9 mouse cellular contexts compared by ENCODE assay signal in genomic region chr17:88636587-88636986, GRCm38 (mm10). TPM values are rescaled to one million over a fixed set of nuclear protein-coding genes. Genes with fewer than 3 reads are reported as not detected.
DNase-seq lines count a peak whose midpoint lies in the region; ATAC-seq and TF ChIP-seq lines count a peak whose summit lies in the region.
"Had no signal": no experiment of that assay in that cellular context is flagged by ENCODE, and none has a peak within 500 bp of the region (broad histone marks: within the 10 kb centered on the region; RNA-seq: fewer than 3 reads in every experiment).

No protein-coding gene starts in this region.

- H3K9ac ChIP-seq in intestine, embryonic 14.5 days (ENCODE audit: low read length), result no peak overlapping the region
- H3K9ac ChIP-seq in intestine, embryonic 16.5 days (ENCODE audit: low read depth, low read length), result no peak overlapping the region
- no peak overlapping the region for H3K9ac ChIP-seq in embryonic facial prominence, embryonic 14.5 days (ENCODE audit: low read depth, low read length)

- H3K9me3 ChIP-seq in intestine, embryonic 14.5 days (ENCODE audit: control insufficient read depth, low read length), result no peaks in the 10 kb centered on the region
- no peaks in the 10 kb centered on the region for H3K9me3 ChIP-seq in intestine, embryonic 16.5 days (ENCODE audit: control insufficient read depth, low read length)
- H3K9me3 ChIP-seq in embryonic facial prominence, embryonic 14.5 days (ENCODE audit: control insufficient read depth, low read length), result no peaks in the 10 kb centered on the region

- peaks cover 3% of the 10 kb centered on the region; the same call in 1 of the 2 replicates for H3K4me1 ChIP-seq in intestine, embryonic 14.5 days (replicated peaks; ENCODE audit: control insufficient read depth, insufficient read depth, low read length)
- peaks cover 3% of the 10 kb centered on the region for H3K4me1 ChIP-seq in intestine, embryonic 16.5 days (ENCODE audit: control insufficient read depth, insufficient read depth, low read length)
- H3K4me1 ChIP-seq in testis, adult 2 months (ENCODE audit: control insufficient read depth, insufficient read depth, low read length), result peaks cover 14% of the 10 kb centered on the region
- peaks cover 6% of the 10 kb centered on the region; the same call in 1 of the 2 replicates for H3K4me1 ChIP-seq in embryonic facial prominence, embryonic 14.5 days (ENCODE audit: control insufficient read depth, insufficient read depth, low read length)
- H3K4me1 ChIP-seq: megakaryocyte, embryonic 14.5 days had no signal

- DNase-seq in intestine, embryonic 14.5 days (ENCODE audit: low spot score), result peak; percentile 51
- DNase-seq in testis, postnatal 14 days (ENCODE audit: low spot score), result no peak
- peak; percentile 53 for DNase-seq in embryonic facial prominence, embryonic 14.5 days (ENCODE audit: low spot score)
- no peak for DNase-seq in spleen, adult 12 weeks (ENCODE audit: low spot score)
- DNase-seq in layer of hippocampus, adult 9-11 months, result no peak
- DNase-seq: right cerebral cortex, adult 18-20 months had no signal

- peaks cover 29% of the 10 kb centered on the region for H3K36me3 ChIP-seq in intestine, embryonic 14.5 days (ENCODE audit: control insufficient read depth, insufficient read depth, low read length)
- H3K36me3 ChIP-seq in intestine, embryonic 16.5 days (ENCODE audit: control insufficient read depth, insufficient read depth, low read length), result 0 out of 2 replicates have a peak, but pooled peaks cover 6% of the 10 kb centered on the region
- no peaks in the 10 kb centered on the region for H3K36me3 ChIP-seq in testis, adult 2 months (ENCODE audit: control insufficient read depth, insufficient read depth, low read length)
- H3K36me3 ChIP-seq in embryonic facial prominence, embryonic 14.5 days (ENCODE audit: control insufficient read depth, insufficient read depth, low read length), result peaks cover 31% of the 10 kb centered on the region

- H3K4me3 ChIP-seq in intestine, embryonic 14.5 days (ENCODE audit: low read depth, low read length), result no peak overlapping the region
- H3K4me3 ChIP-seq in intestine, embryonic 16.5 days (ENCODE audit: low read length), result no peak overlapping the region
- peak overlapping the region; percentile 55 for H3K4me3 ChIP-seq in testis, adult 2 months (ENCODE audit: control insufficient read depth, low read depth, low read length)
- no peak overlapping the region for H3K4me3 ChIP-seq in embryonic facial prominence, embryonic 14.5 days (ENCODE audit: low read depth, low read length)
- H3K4me3 ChIP-seq: megakaryocyte, embryonic 14.5 days had no signal

- WGBS in intestine, embryonic 14.5 days, result 51% methylated on average over 12 of the region's 12 CpGs
- 46% methylated on average over 12 of the region's 12 CpGs for WGBS in intestine, embryonic 16.5 days
- WGBS in embryonic facial prominence, embryonic 14.5 days, result 30% methylated on average over 12 of the region's 12 CpGs

- no peak overlapping the region for H3K4me2 ChIP-seq in intestine, embryonic 14.5 days (ENCODE audit: low read length)
- H3K4me2 ChIP-seq in intestine, embryonic 16.5 days (ENCODE audit: low read depth, low read length), result no peak overlapping the region
- H3K4me2 ChIP-seq in embryonic facial prominence, embryonic 14.5 days (ENCODE audit: low read depth, low read length), result no peak overlapping the region

- no peak overlapping the region for H3K27ac ChIP-seq in intestine, embryonic 14.5 days (ENCODE audit: low read depth)
- no peak overlapping the region for H3K27ac ChIP-seq in intestine, embryonic 16.5 days (ENCODE audit: low read length)
- H3K27ac ChIP-seq in testis, adult 2 months (ENCODE audit: control insufficient read depth, insufficient read depth, low read depth, low read length), result no peak overlapping the region
- no peak overlapping the region for H3K27ac ChIP-seq in embryonic facial prominence, embryonic 14.5 days (replicated peaks; ENCODE audit: low read depth, low read length)

- H3K27me3 ChIP-seq in intestine, embryonic 14.5 days (replicated peaks; ENCODE audit: control insufficient read depth, insufficient read depth, low read length), result no peaks in the 10 kb centered on the region
- no peaks in the 10 kb centered on the region for H3K27me3 ChIP-seq in intestine, embryonic 16.5 days (replicated peaks; ENCODE audit: control insufficient read depth, insufficient read depth, low read length)
- H3K27me3 ChIP-seq in testis, adult 2 months (ENCODE audit: control insufficient read depth, insufficient read depth, low read length), result no peaks in the 10 kb centered on the region
- no peaks in the 10 kb centered on the region for H3K27me3 ChIP-seq in embryonic facial prominence, embryonic 14.5 days (replicated peaks; ENCODE audit: control insufficient read depth, insufficient read depth, low read length)
- H3K27me3 ChIP-seq: megakaryocyte, embryonic 14.5 days had no signal

- TF ChIP-seq CTCF in testis, adult 2 months (IDR thresholded peaks at IDR 0.05; ENCODE audit: control insufficient read depth, insufficient read depth, insufficient replicate concordance, low read depth, low read length), result no peak

- TF ChIP-seq POLR2A in testis, adult 2 months (IDR thresholded peaks at IDR 0.05; ENCODE audit: control insufficient read depth, low read depth, low read length), result no peak

- no peak for ATAC-seq in intestine, embryonic 14.5 days (replicated peaks; ENCODE audit: low FRiP score, low TSS enrichment, low read depth)
- no peak for ATAC-seq in intestine, embryonic 16.5 days
- ATAC-seq in embryonic facial prominence, embryonic 14.5 days (ENCODE audit: low read depth), result 0 out of 2 replicates have a peak, but pooled peaks have one; percentile 23

RNA-seq across cellular contexts. Expression of gene Gtf2a1l, which starts 31.9 kb away (rescaled TPM):
- 0.50 and 0.92 TPM in 2 replicates for polyA plus RNA-seq in intestine, embryonic 14.5 days (2014; fragmentation: Nextera tagmentation; extraction: Ambion mirVana)
- polyA plus RNA-seq in intestine, embryonic 16.5 days (2015; fragmentation: Nextera tagmentation; extraction: Ambion mirVana), result 0.11 and 0.22 TPM in 2 replicates
- polyA plus RNA-seq in testis, adult 2 months (2012; rRNA removed), result 371 and 389 TPM in 2 replicates
- polyA plus RNA-seq in embryonic facial prominence, embryonic 14.5 days (2014; fragmentation: Nextera tagmentation; extraction: Ambion mirVana), result 0.47 TPM in 1 of 2 replicates, not detected in the other

RNA-seq across cellular contexts. Expression of gene Ston1, which starts 39.1 kb away (rescaled TPM):
- 9.9 and 10.7 TPM in 2 replicates for polyA plus RNA-seq in intestine, embryonic 14.5 days (2014; fragmentation: Nextera tagmentation; extraction: Ambion mirVana)
- 3.9 and 4.3 TPM in 2 replicates for polyA plus RNA-seq in intestine, embryonic 16.5 days (2015; fragmentation: Nextera tagmentation; extraction: Ambion mirVana)
- polyA plus RNA-seq in testis, adult 2 months (2012; rRNA removed), result 18.5 and 19.5 TPM in 2 replicates
- 9.1 and 10.8 TPM in 2 replicates for polyA plus RNA-seq in embryonic facial prominence, embryonic 14.5 days (2014; fragmentation: Nextera tagmentation; extraction: Ambion mirVana)

Comparison
In these comparisons a context has a peak if more than half of its experiments do, and no peak if none do; other contexts are left out.
1. DNase-seq: peak in intestine, embryonic 14.5 days (single experiment) and embryonic facial prominence, embryonic 14.5 days (single experiment); none in testis, postnatal 14 days (single experiment), spleen, adult 12 weeks (single experiment) and layer of hippocampus, adult 9-11 months (single experiment).
2. RNA of gene Gtf2a1l, which starts 31.9 kb away (polyA plus RNA-seq): 371 to 389 TPM in testis, adult 2 months; 0.50 to 0.92 TPM in intestine, embryonic 14.5 days, 0.47 TPM in embryonic facial prominence, embryonic 14.5 days and 0.11 to 0.22 TPM in intestine, embryonic 16.5 days; every median in the first group is over 100 times any median in the second.